Mouse (Mus musculus) forebrain, embryonic 14.5 days (tissue): Measurements from ENCODE around the gene Agpat2. TPM values are rescaled to one million over a fixed set of nuclear protein-coding genes. Genes with fewer than 3 reads are reported as not detected.

Source experiments
- ATAC-seq: fragments of 200-750 bp; cut with Nextera tagmentation; 2 replicates; pipeline ENCODE4 v1.8.0; 2017; ENCODE audit warnings: mild to moderate bottlenecking, moderate library complexity
- DNase-seq: peaks from one replicate; pipeline ENCODE4 v3.0.0-alpha.2; 2015; ENCODE audit warnings: low spot score
- H3K27ac ChIP-seq: fragments of 300-500 bp; sonication (generic); 2 replicates; pipeline ENCODE4 v1.5.1; 2014; ENCODE audit warnings: low read depth, mild to moderate bottlenecking, control low read depth, low read length, moderate library complexity
- H3K27me3 ChIP-seq: fragments of 300-500 bp; sonication (generic); replicated peaks from 2 replicates; pipeline ENCODE4 v1.6.1; 2014; ENCODE audit warnings: low read length, control low read depth, mixed read lengths; ENCODE audit not compliant: control insufficient read depth, insufficient read depth
- H3K36me3 ChIP-seq: fragments of 300-500 bp; sonication (generic); 2 replicates; pipeline ENCODE4 v1.6.1; 2014; ENCODE audit warnings: low read length, control low read depth; ENCODE audit not compliant: control insufficient read depth, insufficient read depth
- H3K4me1 ChIP-seq: fragments of 300-500 bp; sonication (generic); 2 replicates; pipeline ENCODE4 v1.6.1; 2014; ENCODE audit warnings: antibody characterized with exemption, low read length, control low read depth; ENCODE audit not compliant: control insufficient read depth, insufficient read depth
- H3K4me2 ChIP-seq: fragments of 300-500 bp; sonication (generic); 2 replicates; pipeline ENCODE4 v1.6.1; 2014; ENCODE audit warnings: mild to moderate bottlenecking, control low read depth, low read length
- H3K4me3 ChIP-seq: fragments of 300-500 bp; sonication (generic); 2 replicates; pipeline ENCODE4 v1.5.1; 2014; ENCODE audit warnings: low read depth, low read length, control low read depth
- H3K9ac ChIP-seq: fragments of 300-500 bp; sonication (generic); 2 replicates; pipeline ENCODE4 v1.6.1; 2014; ENCODE audit warnings: mild to moderate bottlenecking, low read length, control low read depth, moderate library complexity
- H3K9me3 ChIP-seq: fragments of 300-500 bp; sonication (generic); replicated peaks from 2 replicates; pipeline ENCODE4 v1.6.1; 2016; ENCODE audit warnings: low read length, control low read depth, mixed read lengths; ENCODE audit not compliant: control insufficient read depth
- WGBS: fragments of 180-500 bp; shearing (Covaris S2); extraction: QIAGEN DNeasy Blood & Tissue Kit; methylation state at CpG from one replicate; pipeline ENCODE4 v1.1.7; 2014; 5-methylcytosine and 5-hydroxymethylcytosine counted together
- polyA plus RNA-seq: library from polyadenylated mRNA; unstranded; fragments of >200 nt; fragmentation: Nextera tagmentation; extraction: Ambion mirVana; gene quantifications from 2 replicates; pipeline ENCODE4 v1.2.1, GENCODE M21; 2014

The Agpat2 gene
- 4.0 TPM in 2 replicates for polyA plus RNA-seq

- Histone ChIP-seq H3K9me3 (no peaks in the 10 kb centered on the region), H3K36me3 (no peaks in the 10 kb centered on the region), H3K4me2 (peak within 1 kb of the TSS; percentile 70), H3K9ac (peak within 1 kb of the TSS; percentile 54), H3K27ac (no peak within 1 kb of the TSS), H3K4me3 (peak within 1 kb of the TSS; percentile 46), H3K4me1 (no peaks in the 10 kb centered on the region; the same call in 1 of the 2 replicates), H3K27me3 (peaks cover 26% of the 10 kb centered on the region)
- ATAC-seq (peak; percentile 80), DNase-seq (peak; percentile 51)
- WGBS, result under 1% methylated on average over 84 of the region's 103 CpGs
Observed at GRCm38 (mm10) chr2:26603720-26604671, at the start of gene Agpat2. Gene Agpat2 (minus strand): TSS chr2:26604417.

GRCm38 (mm10) chr2:26646643-26647293, 42.6 kb upstream of the Agpat2 start:
- ATAC-seq, result peak; percentile 98
- 37% methylated on average over 3 of the region's 3 CpGs for WGBS
- no peaks in the 10 kb centered on the region for H3K4me1 ChIP-seq
- no peak overlapping the region for H3K27ac ChIP-seq
- H3K27me3 ChIP-seq, result no peaks in the 10 kb centered on the region
- H3K4me3 ChIP-seq, result no peak overlapping the region
- no peak overlapping the region for H3K9ac ChIP-seq
- H3K36me3 ChIP-seq, result no peaks in the 10 kb centered on the region
- DNase-seq, result peak; percentile 92
- H3K4me2 ChIP-seq, result no peak overlapping the region
- H3K9me3 ChIP-seq, result no peaks in the 10 kb centered on the region

GRCm38 (mm10) chr2:26643942-26644341, 39.7 kb upstream of the Agpat2 start:
- no peak for DNase-seq
- ATAC-seq, result no peak
- no peak overlapping the region for H3K4me2 ChIP-seq
- H3K27me3 ChIP-seq, result no peaks in the 10 kb centered on the region
- no peaks in the 10 kb centered on the region for H3K9me3 ChIP-seq
- H3K4me1 ChIP-seq, result peaks cover 1% of the 10 kb centered on the region
- WGBS, result 67% methylated on average over 2 of the region's 2 CpGs
- H3K27ac ChIP-seq, result no peak overlapping the region
- no peak overlapping the region for H3K9ac ChIP-seq
- H3K36me3 ChIP-seq, result no peaks in the 10 kb centered on the region
- no peak overlapping the region for H3K4me3 ChIP-seq

GRCm38 (mm10) chr2:26641006-26641647, 36.9 kb upstream of the Agpat2 start:
- ATAC-seq, result no peak
- Histone ChIP-seq H3K27me3 (no peaks in the 10 kb centered on the region), H3K9ac (no peak overlapping the region), H3K4me2 (no peak overlapping the region), H3K4me1 (peaks cover 13% of the 10 kb centered on the region), H3K36me3 (peaks cover 25% of the 10 kb centered on the region), H3K4me3 (no peak overlapping the region), H3K27ac (no peak overlapping the region), H3K9me3 (no peaks in the 10 kb centered on the region)
- no peak for DNase-seq
- WGBS, result 80% methylated on average over 7 of the region's 7 CpGs

GRCm38 (mm10) chr2:26639838-26640830, 35.9 kb upstream of the Agpat2 start:
- H3K4me2 ChIP-seq, result peak overlapping the region; percentile 68
- peaks cover 13% of the 10 kb centered on the region for H3K4me1 ChIP-seq
- DNase-seq (peak; percentile 98), ATAC-seq (peak; percentile 92)
- no peaks in the 10 kb centered on the region for H3K9me3 ChIP-seq
- 5% methylated on average over 49 of the region's 49 CpGs for WGBS
- H3K27ac ChIP-seq, result peak overlapping the region; percentile 60
- peak overlapping the region; percentile 99 for H3K9ac ChIP-seq
- H3K27me3 ChIP-seq, result no peaks in the 10 kb centered on the region
- peak overlapping the region; percentile 94 for H3K4me3 ChIP-seq
- peaks cover 35% of the 10 kb centered on the region for H3K36me3 ChIP-seq

- H3K4me3 ChIP-seq, result peak overlapping the region; percentile 94
- H3K4me2 ChIP-seq, result peak overlapping the region; percentile 68
- H3K9me3 ChIP-seq, result no peaks in the 10 kb centered on the region
- no peak overlapping the region for H3K27ac ChIP-seq
- peak; percentile 65 for DNase-seq
- peak; percentile 42; the same call in 1 of the 2 replicates for ATAC-seq
- H3K4me1 ChIP-seq, result peaks cover 13% of the 10 kb centered on the region
- H3K36me3 ChIP-seq, result peaks cover 45% of the 10 kb centered on the region
- no peaks in the 10 kb centered on the region for H3K27me3 ChIP-seq
- H3K9ac ChIP-seq, result peak overlapping the region; percentile 99
- WGBS, result 11% methylated on average over 8 of the region's 8 CpGs
Observed at GRCm38 (mm10) chr2:26639083-26639482, 34.9 kb upstream of the Agpat2 start.

- 60% methylated on average over 5 of the region's 5 CpGs for WGBS
- no peak for ATAC-seq
- peak overlapping the region; percentile 68 for H3K4me2 ChIP-seq
- DNase-seq, result no peak
- H3K4me1 ChIP-seq, result peaks cover 13% of the 10 kb centered on the region
- no peaks in the 10 kb centered on the region for H3K9me3 ChIP-seq
- H3K27me3 ChIP-seq, result no peaks in the 10 kb centered on the region
- H3K4me3 ChIP-seq, result peak overlapping the region; percentile 94
- peak overlapping the region; percentile 99; the same call in 1 of the 2 replicates for H3K9ac ChIP-seq
- H3K27ac ChIP-seq, result no peak overlapping the region
- peaks cover 49% of the 10 kb centered on the region for H3K36me3 ChIP-seq
Observed at GRCm38 (mm10) chr2:26638572-26638971, 34.4 kb upstream of the Agpat2 start.

GRCm38 (mm10) chr2:26638039-26638438, 33.8 kb upstream of the Agpat2 start:
- Histone ChIP-seq H3K27ac (no peak overlapping the region), H3K9ac (peak overlapping the region; percentile 32; the same call in 1 of the 2 replicates), H3K4me2 (peak overlapping the region; percentile 68), H3K36me3 (peaks cover 54% of the 10 kb centered on the region), H3K27me3 (no peaks in the 10 kb centered on the region), H3K4me1 (peaks cover 13% of the 10 kb centered on the region), H3K9me3 (no peaks in the 10 kb centered on the region), H3K4me3 (peak overlapping the region; percentile 94; the same call in 1 of the 2 replicates)
- no peak for ATAC-seq
- 87% methylated on average over 5 of the region's 5 CpGs for WGBS
- DNase-seq, result no peak
